9 mouse cellular contexts compared by ENCODE assay signal in the genomic region with DNA sequence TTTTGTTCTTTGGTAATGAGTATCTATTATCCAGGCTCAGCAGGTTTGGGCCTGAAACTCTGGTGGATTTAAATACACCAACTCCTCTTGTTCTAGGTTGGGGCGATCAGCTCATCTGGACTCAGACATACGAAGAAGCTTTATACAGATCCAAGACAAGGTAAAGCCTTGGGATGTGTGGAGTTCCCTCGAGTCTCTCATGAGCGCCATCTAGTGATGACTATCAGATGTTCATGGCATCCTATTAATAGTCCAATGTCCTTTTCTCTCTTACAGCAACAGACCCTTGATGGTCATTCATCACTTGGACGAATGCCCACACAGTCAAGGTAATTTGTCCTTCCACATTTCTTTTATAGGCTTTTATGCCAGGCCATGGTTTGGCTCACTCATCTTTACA. TPM values are rescaled to one million over a fixed set of nuclear protein-coding genes. Genes with fewer than 3 reads are reported as not detected.
DNase-seq lines count a peak whose midpoint lies in the region; ATAC-seq and TF ChIP-seq lines count a peak whose summit lies in the region.
"Had no signal": no experiment of that assay in that cellular context is flagged by ENCODE, and none has a peak within 500 bp of the region (broad histone marks: within the 10 kb centered on the region; RNA-seq: fewer than 3 reads in every experiment).

No protein-coding gene starts in this region.

- no peak overlapping the region for H3K4me3 ChIP-seq in left cerebral cortex, adult 2 months
- no peak overlapping the region for H3K4me3 ChIP-seq in E14TG2a.4 (replicated peaks; ENCODE audit: low read length)
- H3K4me3 ChIP-seq in stomach, postnatal 0 days (ENCODE audit: low read depth, low read length), result no peak overlapping the region
- H3K4me3 ChIP-seq: liver, embryonic 15.5 days had no signal

- no peak overlapping the region for H3K9ac ChIP-seq in stomach, postnatal 0 days (ENCODE audit: low read length)
- H3K9ac ChIP-seq: liver, embryonic 15.5 days had no signal

- H3K36me3 ChIP-seq in E14TG2a.4 (ENCODE audit: insufficient read depth, low read length), result no peaks in the 10 kb centered on the region
- no peaks in the 10 kb centered on the region for H3K36me3 ChIP-seq in stomach, postnatal 0 days (ENCODE audit: control insufficient read depth, insufficient read depth, low read length)
- H3K36me3 ChIP-seq: liver, embryonic 15.5 days had no signal

- H3K27me3 ChIP-seq in E14TG2a.4 (ENCODE audit: insufficient read depth, low read length), result no peaks in the 10 kb centered on the region
- no peaks in the 10 kb centered on the region for H3K27me3 ChIP-seq in stomach, postnatal 0 days (ENCODE audit: control insufficient read depth, insufficient read depth, low read length)
- H3K27me3 ChIP-seq: liver, embryonic 15.5 days had no signal

- DNase-seq in left cerebral cortex, adult 2 months (ENCODE audit: extremely low spot score in 1 of 2, low spot score in 2 of 2), result no peak
- DNase-seq in left cerebral cortex, adult 8-10 months (ENCODE audit: low spot score in 2 of 2), result no peak
- peak; percentile 5 for DNase-seq in adrenal gland, adult 8-10 months
- peak; percentile 39 for DNase-seq in kidney, postnatal 14 days
- DNase-seq in stomach, postnatal 0 days (ENCODE audit: low spot score), result no peak
- DNase-seq in right cerebral cortex, postnatal 36 days (ENCODE audit: low spot score in 2 of 2), result no peak

- WGBS in stomach, postnatal 0 days, result 23% methylated on average over 5 of the region's 5 CpGs

- no peak for TF ChIP-seq EP300 in stomach, postnatal 0 days (optimal IDR thresholded peaks at IDR 0.05)

- H3K9me3 ChIP-seq in E14TG2a.4 (ENCODE audit: low read length), result peaks cover 5% of the 10 kb centered on the region; the same call in 1 of the 2 replicates
- no peaks in the 10 kb centered on the region for H3K9me3 ChIP-seq in stomach, postnatal 0 days (ENCODE audit: control insufficient read depth, low read length)
- H3K9me3 ChIP-seq: liver, embryonic 15.5 days had no signal

- no peak overlapping the region for H3K27ac ChIP-seq in left cerebral cortex, adult 2 months
- H3K27ac ChIP-seq in stomach, postnatal 0 days (replicated peaks), result no peak overlapping the region
- H3K27ac ChIP-seq: liver, embryonic 15.5 days had no signal

- intact Hi-C loops in left cerebral cortex, adult 2 months (cut with DNase I), result loop anchor here (2.0 kb wide), 1 partner anchor 99 kb away; no protein-coding TSS in a partner anchor

- H3K4me2 ChIP-seq in stomach, postnatal 0 days (replicated peaks; ENCODE audit: low read depth), result no peak overlapping the region
- H3K4me2 ChIP-seq: liver, embryonic 15.5 days had no signal

- TF ChIP-seq CTCF in left cerebral cortex, adult 2 months (IDR thresholded peaks at IDR 0.05), result peak; percentile 65
- TF ChIP-seq CTCF in E14TG2a.4 (conservative IDR thresholded peaks at IDR 0.05; ENCODE audit: low read length), result peak; percentile 51
- peak; percentile 79 for TF ChIP-seq CTCF in stomach, postnatal 0 days (IDR thresholded peaks at IDR 0.05; ENCODE audit: low read depth)

- peaks cover 3% of the 10 kb centered on the region for H3K4me1 ChIP-seq in E14TG2a.4 (replicated peaks; ENCODE audit: low read depth, low read length)
- no peaks in the 10 kb centered on the region for H3K4me1 ChIP-seq in stomach, postnatal 0 days (replicated peaks; ENCODE audit: control insufficient read depth, insufficient read depth)
- H3K4me1 ChIP-seq: liver, embryonic 15.5 days had no signal

- ATAC-seq in erythroid progenitor cell, adult 5-6 weeks (replicated peaks; ENCODE audit: low FRiP score, poor library complexity, severe bottlenecking), result peak; percentile 61; the same call in 1 of the 2 replicates
- ATAC-seq in stomach, postnatal 0 days (ENCODE audit: low FRiP score, low TSS enrichment), result 0 out of 2 replicates have a peak, but pooled peaks have one; percentile 43

RNA-seq across cellular contexts. Expression of a gene that starts 3.1 kb away (rescaled TPM):
- total RNA-seq in left cerebral cortex, adult 2 months (2021), result not detected
- not detected for total RNA-seq in left cerebral cortex, adult 8-10 months (2022)
- total RNA-seq in adrenal gland, adult 8-10 months (2022), result not detected
- not detected in 2 replicates for total RNA-seq in erythroid progenitor cell, adult 5-6 weeks (2015; ENCODE audit: low replicate concordance)
- total RNA-seq in erythroid progenitor cell, adult 5-6 weeks (2017; ENCODE audit: low replicate concordance), result not detected in 2 replicates
- 1,362 and 1,533 TPM in 2 replicates for polyA plus RNA-seq in stomach, postnatal 0 days (2015; fragmentation: Nextera tagmentation; extraction: Ambion mirVana)

RNA-seq across cellular contexts. Expression of a gene that starts 46.5 kb away (rescaled TPM):
- 100 to 1,000 TPM; 197 to 200 TPM for total RNA-seq in left cerebral cortex, adult 2 months (2021)
- 100 to 1,000 TPM; 148 to 169 (median 157) TPM for total RNA-seq in left cerebral cortex, adult 8-10 months (2022)
- 10 to 100 TPM in 3 of 4 experiments, 1 to 10 TPM in 1; 8.9 to 18.6 (median 13.8) TPM for total RNA-seq in adrenal gland, adult 8-10 months (2022)
- 58.4 and 68.3 TPM in 2 replicates for total RNA-seq in erythroid progenitor cell, adult 5-6 weeks (2015; ENCODE audit: low replicate concordance)
- 30.5 and 44.0 TPM in 2 replicates for total RNA-seq in erythroid progenitor cell, adult 5-6 weeks (2017; ENCODE audit: low replicate concordance)
- 121 and 129 TPM in 2 replicates for polyA plus RNA-seq in stomach, postnatal 0 days (2015; fragmentation: Nextera tagmentation; extraction: Ambion mirVana)

Comparison
In these comparisons a context has a peak if more than half of its experiments do, and no peak if none do; other contexts are left out.
1. DNase-seq: peak in adrenal gland, adult 8-10 months (single experiment) and kidney, postnatal 14 days (single experiment); none in left cerebral cortex, adult 2 months (0 of 2), left cerebral cortex, adult 8-10 months (0 of 2), stomach, postnatal 0 days (single experiment) and right cerebral cortex, postnatal 36 days (0 of 2).
2. Peak in every context shown above with its lines, with median percentiles within 50 percentile points of each other: CTCF ChIP-seq.